Mouse (Mus musculus): ENCODE results near the gene Adgrl1. TPM values are rescaled to one million over a fixed set of nuclear protein-coding genes. Genes with fewer than 3 reads are reported as not detected.
"Not testable (repeated sequence)": the region's sequence is repeated elsewhere in the genome, so short reads cannot be mapped to it uniquely, and the experiment has no call there.

Adgrl1 gene
- total RNA-seq, 2 experiments from 2014 or later: 103 to 109 TPM

DNA sequence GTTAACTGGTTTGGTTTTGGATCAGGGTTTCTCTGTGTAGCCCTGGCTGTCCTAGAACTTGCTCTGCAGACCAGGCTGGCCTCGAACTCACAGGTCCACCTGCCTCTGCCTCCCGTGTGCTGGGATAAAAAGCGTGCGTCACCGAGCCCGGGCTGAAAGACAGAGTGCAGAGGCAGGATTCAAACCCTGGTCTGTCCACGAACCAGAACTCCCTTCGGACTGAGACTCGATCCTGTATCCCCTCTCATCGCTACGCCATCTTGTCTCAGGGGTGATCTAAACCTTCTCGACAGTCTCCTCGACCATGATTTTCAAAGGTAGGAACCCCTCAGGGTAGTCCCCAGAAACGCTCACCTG is 54.8 kb downstream of the Adgrl1 start:
- DNase-seq (ENCODE audit: low spot score in 2 of 2): no peak

DNA sequence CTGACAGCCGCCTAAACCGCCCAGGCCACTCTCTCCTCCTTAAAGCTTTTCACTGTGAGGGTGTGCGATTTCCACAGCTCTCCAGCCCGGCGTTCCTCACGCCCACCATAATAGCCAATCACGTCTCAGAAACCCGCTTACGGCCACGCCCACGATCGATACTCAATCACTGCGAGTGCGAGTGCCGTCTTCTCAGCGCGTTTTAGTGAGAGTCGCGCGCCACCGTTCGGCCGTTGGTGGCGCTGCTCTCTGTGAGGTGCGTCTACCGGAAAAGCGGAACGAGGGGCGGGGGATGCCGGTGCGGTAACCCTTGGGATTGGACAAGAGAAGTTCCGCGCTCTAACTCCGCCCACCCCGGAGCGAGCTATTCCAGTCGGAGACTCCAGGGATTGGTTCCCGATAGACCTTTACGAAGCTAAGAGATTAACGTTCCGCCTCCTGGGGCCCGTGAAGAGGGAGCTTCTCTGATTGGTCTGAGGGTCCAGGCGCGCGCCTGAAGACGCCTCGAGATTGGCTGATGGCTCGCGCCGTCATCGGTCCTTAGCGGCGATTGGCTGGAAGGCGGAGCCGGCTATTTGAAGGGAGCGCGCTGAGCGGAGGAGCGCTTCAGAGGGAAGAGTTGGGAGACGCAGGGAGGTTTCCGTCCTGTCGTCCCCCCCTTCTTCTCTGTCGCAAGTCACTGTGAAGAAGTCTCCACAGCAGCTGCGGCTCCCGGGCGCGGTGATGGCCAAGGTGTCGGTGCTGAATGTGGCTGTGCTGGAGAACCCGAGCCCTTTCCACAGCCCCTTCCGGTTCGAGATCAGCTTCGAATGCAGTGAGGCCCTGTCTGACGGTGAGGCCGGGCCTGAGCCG is 55.4 kb downstream of the Adgrl1 start, which contains the start of the genes Gm10644 and Asf1b:
Gene Gm10644, minus strand, starts transcription at position 100 of the 852 bp plus-strand sequence.
Gene Asf1b, plus strand, starts transcription at position 402 of the 852 bp plus-strand sequence.
- peak; percentile 77 to 95 for DNase-seq (ENCODE audit: low spot score in 2 of 2)

DNA sequence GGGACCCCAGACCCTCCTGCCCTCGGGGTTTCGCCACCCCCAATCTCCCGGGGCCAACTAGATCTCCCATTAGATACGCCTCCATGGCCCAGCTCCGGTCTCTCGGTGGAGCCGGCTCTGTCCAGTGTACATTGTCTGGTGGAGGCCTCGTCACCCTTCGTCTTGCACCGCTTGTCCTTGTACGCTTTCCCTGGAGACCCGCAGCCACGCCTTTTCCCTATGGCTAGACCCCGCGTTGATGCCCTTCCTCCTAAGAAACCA is 56.0 kb downstream of the Adgrl1 start:
- DNase-seq (ENCODE audit: low spot score in 2 of 2): no peak

DNA sequence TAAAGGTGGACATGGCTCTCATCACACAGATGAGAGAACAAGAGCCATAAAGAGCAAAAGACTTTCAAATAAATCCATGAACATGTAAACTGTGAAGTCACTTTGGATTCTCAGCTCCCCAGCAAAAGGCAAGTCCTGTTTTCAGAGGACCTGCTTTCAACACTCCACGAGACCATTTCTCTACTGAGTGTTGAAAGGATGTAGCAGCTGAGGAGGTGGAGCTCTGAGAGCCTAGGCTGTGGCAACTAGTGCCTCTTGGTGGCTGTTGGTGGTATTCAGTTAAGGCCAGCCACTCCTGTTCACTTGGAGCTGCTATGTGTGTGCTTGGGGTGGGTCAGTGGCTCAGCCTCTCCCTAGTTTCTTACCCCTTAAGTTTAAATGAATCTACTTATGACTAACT is 56.9 kb downstream of the Adgrl1 start:
- no peak for DNase-seq (ENCODE audit: low spot score in 2 of 2)

DNA sequence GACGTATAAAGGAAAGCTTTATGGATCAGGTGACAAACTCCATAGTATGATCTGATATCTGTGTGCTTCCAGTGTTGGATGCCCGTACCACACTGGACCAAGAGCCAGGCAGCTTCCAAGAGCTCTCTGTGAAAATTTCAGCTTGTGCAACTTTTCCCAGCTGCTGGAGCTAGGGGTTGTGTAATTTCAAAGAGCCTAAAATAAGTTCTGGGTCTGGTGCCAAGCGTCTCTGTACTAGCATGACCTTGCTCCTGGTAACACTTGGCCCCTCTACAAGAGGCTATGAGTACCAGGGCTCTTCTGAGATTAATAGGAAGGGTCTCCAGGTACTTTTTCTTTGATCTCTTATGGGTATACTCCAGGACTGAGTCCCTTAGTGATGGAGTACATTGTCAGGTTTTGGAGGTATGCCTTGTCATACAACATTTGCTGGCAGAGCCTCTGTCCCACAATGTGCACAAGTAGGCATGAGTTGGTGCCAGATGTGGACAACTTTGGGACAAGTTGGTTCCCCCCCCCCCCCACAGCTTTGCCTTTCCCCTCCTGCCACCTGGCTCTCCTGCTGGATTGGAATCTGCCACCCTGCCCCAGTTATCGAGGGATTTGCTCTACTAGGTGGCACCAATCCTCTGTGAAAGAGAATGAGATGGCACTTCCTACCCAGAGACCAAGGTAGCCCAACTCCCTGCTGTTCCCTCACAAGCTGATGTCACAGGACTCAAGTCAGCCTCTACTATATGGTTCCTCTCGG is 64.3 kb downstream of the Adgrl1 start:
- no peak for DNase-seq (ENCODE audit: low spot score in 2 of 2)

DNA sequence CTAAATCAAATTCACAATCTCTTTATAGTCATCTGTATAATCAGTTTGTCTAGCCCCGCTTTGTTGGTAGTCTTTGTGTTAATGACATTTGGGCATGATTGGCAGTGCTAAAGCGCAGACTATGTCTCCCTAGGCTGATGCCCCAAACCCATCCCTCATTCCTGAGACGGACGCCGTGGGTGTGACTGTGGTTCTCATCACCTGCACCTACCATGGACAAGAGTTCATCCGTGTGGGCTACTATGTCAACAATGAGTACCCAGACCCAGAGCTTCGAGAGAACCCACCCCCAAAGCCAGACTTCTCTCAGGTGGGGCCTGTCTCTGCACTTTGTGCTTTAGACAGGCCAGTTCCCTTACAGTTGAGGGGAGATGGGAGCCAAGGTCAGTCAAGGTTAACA is 67.8 kb downstream of the Adgrl1 start:
- no peak for DNase-seq (ENCODE audit: low spot score in 2 of 2)

DNA sequence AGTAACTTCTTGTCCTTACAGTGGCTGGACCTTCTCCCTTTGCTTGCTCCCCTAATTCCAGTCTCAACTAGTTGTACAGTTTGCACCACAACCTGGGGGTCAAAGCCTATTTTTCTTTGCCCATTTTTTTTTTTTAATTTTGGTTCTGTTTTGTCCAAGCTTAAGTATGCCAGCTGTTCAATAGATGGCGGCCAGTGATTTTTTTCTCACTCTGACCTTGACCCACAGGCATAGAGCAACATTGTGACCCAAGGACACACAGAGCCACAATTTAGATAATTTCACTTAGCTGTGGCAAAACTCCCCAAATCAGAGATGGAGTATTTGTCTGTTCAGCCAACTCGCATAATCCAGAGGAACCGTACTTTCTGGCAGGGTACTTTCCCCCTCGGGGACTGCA is 71.2 kb downstream of the Adgrl1 start:
- DNase-seq (ENCODE audit: low spot score in 2 of 2): no peak

DNA sequence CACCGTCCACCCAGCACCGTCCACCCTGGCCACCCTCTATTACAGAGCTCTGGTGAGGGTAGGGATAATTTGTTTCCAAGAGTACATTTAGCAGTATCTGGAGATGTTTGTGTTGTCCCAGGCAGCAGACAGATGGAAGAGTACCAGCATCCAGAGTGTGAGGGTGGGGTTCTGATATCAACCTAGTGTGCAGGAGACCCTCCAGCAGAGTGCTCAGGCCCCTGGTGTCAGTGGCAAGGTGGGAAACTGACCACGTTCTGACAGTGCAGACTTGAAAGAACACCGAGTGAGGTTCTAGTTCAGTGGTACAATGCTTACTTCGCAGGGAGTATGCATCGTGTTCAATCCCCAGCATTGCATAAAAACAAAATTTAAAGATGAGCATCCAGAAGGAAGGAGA is 71.8 kb downstream of the Adgrl1 start:
- no peak for DNase-seq (ENCODE audit: low spot score in 2 of 2)

DNA sequence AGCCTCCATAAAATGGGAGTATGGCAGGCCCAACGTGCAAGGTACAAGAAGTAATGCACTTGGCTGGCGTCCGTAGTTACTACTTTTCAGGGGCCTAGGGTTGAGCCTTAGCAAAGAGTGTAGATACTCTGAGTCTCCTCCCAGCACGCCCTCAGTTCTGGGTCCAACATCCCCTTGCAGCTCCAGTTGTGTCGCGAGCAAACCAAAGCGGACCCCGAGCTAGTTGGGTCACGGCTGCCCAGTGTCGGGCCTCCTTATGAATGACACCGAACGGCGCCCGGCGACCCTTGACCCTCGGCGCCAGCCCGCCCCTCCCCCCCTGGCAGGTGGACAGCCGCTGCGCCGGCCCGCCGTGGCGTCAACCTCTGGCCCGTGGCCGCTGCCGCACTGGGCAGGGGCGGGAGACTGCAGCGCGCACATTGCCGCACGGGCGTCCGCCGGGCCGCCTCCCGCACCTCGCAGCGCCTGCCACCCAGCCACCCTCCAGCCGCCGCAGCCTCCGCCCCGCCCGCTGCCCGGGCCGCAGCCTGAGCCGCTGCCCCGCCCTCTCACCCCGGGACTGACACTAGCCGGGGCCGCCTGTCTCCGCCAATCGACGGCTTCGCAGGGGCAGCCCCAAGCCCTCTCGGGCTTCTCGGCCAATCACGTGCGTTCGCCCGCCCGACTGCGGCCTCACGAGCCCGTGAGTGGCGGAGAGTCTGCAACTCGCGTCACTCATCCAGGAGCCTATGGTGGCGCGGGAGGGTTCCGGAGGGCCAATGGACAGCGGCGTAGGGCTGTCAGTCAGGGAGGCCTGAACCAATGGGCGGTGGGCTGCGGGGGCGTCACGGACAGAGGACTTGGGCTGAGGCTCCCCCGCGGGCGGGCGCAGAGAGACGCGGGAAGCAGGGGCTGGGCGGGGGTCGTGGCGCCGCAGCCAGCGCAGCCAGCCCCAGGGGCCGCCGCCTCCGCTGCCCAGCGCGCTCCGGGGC is 72.5 kb downstream of the Adgrl1 start, which contains the start of gene Prkaca:
Gene Prkaca, plus strand, starts transcription at position 844 of the 971 bp plus-strand sequence.
- peak; percentile 94 to 97 for DNase-seq (ENCODE audit: low spot score in 2 of 2)

DNA sequence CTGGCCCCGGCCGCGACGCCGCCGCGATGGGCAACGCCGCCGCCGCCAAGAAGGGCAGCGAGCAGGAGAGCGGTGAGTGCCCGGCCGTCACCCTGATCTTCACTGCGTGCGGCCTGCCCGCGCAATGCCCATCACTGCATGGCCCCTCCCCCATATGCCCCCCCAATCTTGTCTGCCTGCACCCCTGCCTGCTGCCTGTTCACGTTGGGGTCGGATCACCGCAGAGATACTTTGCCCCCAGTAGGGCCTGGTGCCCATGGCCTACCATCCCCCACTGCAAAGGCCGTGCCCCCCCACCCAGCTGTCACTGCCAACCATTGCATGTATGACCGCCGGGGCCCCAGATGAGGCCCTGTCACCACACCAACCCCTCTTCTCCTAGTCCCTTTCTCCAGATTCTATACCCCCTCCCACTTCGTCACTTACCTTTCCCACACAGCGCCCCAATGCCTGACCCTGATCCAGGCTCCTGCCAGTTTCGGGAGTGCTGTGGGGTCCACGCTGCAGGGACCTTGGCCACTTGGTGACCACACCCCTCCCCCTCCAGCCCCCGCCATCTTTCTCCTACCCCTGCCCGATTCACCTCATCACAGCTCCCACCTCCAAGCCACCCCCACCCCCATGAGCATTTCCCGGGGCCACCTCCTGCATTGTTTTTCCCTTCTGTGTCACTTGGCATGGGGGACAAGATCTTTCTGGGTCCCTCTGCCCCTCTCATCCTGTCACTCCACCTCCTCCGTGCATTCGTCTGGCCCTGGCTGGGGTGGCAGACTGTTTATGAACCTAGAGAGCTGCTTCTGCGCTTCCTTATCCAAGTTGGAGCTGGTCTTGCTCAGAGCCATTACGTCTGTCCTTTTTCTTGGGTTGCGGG is 73.5 kb downstream of the Adgrl1 start:
- no peak for DNase-seq (ENCODE audit: low spot score in 2 of 2)

DNA sequence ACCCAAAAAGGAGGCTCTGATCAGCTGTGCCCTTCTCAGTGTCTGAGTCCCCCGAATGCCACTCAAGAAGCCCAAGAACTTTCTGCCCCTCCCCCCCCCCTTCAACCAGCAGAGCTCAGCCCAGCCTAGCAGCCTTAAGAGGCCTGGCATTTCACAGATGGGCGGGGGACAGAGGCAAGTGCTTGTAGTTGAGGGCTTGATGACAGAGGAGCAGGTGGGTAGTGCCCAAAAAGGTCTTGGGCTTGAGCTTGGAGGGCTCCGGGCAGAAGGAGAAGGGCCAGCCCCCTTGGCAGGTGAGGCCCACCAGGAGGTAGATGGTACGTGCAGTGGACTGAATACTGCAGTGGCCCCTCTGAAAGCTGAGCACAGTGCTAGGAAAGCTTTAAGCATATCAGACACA is 74.6 kb downstream of the Adgrl1 start:
- DNase-seq (ENCODE audit: low spot score in 2 of 2): no peak

DNA sequence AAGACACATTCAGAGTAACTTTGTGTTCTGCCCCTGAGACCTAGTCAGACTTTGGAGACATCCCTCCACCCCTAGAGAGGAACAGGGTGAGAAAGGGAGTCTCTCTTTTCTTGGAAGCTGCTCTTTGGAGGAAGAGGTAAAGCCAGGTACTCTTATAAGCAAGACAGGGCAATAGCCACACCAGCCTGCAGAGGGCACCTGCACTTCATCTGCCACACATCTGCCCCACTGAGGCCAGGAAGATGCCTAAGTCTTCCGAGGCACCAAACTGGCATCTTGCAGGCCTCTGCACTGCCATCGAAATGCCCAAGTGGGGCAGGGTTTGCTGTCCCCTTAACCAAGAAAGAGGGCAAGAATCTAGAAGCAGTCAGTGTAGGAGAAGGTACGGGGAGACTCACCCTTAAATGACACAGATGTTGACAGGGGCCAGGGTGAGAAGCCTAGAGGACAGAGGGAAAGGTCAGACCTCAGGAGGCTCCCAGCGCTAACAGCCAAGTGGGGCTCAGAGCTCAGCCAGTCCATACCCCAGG is 76.3 kb downstream of the Adgrl1 start:
- DNase-seq (ENCODE audit: low spot score in 2 of 2): no peak

DNA sequence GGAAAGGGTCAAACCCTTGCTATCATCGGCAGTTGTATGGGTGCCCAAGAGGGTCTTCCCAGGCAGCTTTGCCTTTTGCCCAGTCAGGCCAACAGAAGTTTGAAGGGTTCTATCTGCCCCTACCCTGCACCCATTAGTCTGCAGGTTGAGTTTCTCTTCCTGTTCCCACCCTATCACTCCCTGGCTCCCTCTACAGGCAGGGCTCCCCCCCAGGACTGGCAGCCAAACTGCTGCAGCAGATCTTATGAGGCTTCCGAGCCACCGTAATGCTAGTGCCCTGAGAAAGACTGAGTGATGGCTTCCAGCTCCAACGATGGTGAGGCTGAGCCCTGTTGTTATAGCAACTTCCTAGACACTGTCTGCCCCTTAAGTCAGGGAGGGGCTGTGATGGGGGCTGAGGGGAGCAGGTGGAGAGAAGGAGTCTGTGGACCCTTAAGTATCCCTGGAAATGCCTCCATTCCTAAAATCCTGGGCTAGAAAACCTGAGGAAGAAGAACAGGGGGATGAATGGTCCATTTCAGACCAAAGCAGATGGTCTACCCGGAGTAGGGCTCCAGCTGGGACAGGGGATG is 77.0 kb downstream of the Adgrl1 start:
- no peak for DNase-seq (ENCODE audit: low spot score in 2 of 2)

DNA sequence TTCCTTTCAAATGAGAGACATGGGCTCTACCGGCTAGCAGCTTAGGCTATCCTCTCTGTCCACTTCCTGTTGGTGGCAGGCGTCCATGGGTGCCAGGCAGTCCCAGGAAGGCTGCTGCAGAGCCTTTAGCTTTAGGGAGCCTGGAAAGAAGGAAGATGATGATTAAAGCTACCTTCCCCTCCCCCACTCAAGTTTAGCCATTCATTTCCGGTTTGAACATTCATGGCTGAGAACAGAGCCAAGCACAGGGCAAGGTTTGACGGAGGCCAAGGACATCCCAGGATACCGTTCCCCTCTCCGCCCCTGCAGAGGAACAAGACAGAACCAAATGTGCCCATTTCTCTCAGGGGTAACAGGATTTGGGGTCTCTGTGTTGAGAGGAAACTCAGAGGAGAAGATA is 77.7 kb downstream of the Adgrl1 start:
- DNase-seq (ENCODE audit: low spot score in 2 of 2): no peak

DNA sequence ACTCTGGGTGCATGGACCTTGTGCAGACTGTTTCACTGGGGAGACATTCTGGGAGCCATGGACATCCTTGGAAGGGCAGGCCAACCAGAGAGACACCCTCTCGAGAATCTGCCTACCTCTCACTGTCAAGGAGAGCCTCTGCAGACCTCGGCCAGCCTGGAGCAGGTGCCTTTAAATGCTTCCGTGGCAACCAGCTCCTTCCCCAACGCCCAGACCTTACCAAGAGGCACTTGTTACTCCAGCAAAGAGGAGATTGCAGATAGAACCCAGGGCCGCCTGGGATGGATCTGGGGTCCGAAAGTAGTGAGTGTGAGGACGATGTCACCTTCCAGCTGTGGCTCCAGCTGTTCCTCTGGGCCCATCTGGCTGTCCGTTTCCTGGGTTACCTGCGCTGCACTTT is 78.3 kb downstream of the Adgrl1 start:
- DNase-seq (ENCODE audit: low spot score in 2 of 2): no peak

DNA sequence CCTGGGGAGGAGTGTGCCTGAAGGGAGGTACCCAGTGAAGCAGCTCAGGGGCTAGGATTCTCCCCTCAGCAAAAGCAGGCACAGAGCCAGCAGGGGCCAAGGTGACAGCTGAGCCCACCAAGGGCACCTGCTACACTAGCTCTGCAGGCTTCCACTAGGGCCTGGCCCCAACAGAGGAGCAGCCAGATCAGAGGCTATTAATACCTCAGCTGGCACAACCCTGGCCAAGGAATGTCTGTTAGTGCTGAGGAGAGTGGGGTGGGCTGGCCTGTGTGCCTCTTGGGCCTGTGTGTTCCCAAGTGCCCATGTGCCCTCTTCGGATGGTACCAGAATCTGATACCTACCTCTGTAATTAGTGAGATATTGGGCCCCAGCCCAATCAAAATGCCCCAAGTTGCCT is 80.3 kb downstream of the Adgrl1 start:
- DNase-seq (ENCODE audit: low spot score in 2 of 2): no peak

DNA sequence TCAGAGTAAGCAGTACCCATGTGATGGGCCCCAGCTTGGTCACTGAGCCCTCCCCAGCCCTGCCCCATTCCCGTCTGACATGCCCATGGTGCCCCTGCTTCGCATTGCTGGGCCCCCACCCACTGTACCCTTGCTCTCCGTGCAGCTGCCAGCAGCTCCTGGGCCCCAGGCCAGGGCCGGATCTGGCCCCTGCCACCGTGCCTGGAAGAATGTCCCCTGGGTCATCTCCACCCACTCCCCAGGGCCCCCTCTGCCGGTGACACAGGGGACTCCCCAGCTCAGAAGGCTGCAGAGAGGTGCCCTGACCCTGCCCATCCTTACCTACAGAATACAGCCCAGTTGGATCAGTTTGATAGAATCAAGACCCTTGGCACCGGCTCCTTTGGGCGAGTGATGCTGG is 80.9 kb downstream of the Adgrl1 start:
- DNase-seq (ENCODE audit: low spot score in 2 of 2): no peak

DNA sequence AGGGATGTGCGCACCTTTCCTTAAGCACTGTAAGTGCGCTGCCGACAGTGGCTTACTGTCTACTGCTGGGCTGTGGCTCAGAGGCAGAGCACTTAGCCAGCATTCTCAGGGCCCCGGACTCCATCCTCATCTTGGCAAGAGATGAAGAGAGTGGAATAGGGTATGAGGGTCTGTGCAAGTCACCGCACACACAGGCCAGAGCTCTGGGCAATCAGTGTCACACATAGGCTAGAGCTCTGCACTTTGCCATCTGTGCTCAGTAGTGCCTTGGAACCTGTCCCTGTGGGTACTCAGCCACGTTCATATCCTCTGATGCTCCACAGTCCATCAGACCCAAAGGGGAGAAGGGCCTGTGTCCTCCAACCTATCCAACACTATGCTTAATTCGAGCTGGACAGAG is 81.6 kb downstream of the Adgrl1 start:
- DNase-seq (ENCODE audit: low spot score in 2 of 2): no peak

DNA sequence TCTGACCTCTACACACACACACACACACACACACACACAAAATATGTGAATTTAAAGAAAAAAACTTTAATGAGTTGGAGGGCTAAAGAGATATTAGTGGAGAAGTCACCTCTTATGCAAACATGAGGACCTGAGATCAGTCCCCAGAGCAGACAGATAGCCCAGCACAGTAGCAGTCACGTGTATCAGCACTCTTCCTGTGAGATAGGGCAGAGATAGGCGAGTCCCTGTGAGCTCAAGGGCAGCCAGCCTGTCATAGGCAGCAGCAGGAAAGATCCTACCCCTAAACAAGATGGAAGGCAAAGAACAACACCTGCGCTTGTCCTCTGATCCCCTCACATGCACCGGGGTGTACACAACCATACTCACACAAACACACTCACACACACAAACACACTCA is 82.5 kb downstream of the Adgrl1 start:
- DNase-seq (ENCODE audit: low spot score in 2 of 2): no peak

DNA sequence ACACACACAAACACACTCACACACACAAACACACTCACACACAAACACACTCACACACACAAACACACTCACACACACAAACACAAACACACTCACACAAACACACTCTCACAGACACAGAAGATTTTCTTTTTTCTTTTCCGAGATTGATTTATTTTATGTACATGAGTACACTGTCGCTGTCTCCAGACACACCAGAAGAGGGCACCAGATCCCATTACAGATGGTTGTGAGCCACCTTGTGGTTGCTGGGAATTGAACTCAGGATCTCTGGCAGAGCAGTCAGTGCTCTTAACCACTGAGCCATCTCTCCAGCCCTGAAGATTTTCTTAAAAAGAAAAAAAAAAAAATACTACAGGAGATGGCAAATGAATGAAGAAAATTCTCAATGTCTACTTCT is 83.3 kb downstream of the Adgrl1 start:
- DNase-seq (ENCODE audit: low spot score in 2 of 2): not testable (repeated sequence)

Measured in adrenal gland, postnatal 4 days (tissue).